Mouse (Mus musculus) cerebral cortex, adult 2 months (tissue): ENCODE data around the gene Pa2g4.

Experiments used
- WGBS: fragments of 180-500 bp; shearing (Covaris S2); methylation state at CpG from one replicate; pipeline ENCODE4 v1.1.7; 2018; 5-methylcytosine and 5-hydroxymethylcytosine counted together

The Pa2g4 gene

GRCm38 (mm10) chr10:128565788-128566531 lies at the start of gene Pa2g4:
TSS of gene Pa2g4 (minus strand) at chr10:128565987.
- WGBS: under 1% methylated on average over 58 of the region's 58 CpGs

GRCm38 (mm10) chr10:128614934-128615333 lies 49.1 kb upstream of the Pa2g4 start:
- WGBS: 51% methylated on average over 3 of the region's 3 CpGs

- 61% methylated on average over 4 of the region's 4 CpGs for WGBS
Observed at GRCm38 (mm10) chr10:128613820-128614219, 48.0 kb upstream of the Pa2g4 start.

- WGBS: 36% methylated on average over 6 of the region's 6 CpGs
Observed at GRCm38 (mm10) chr10:128613154-128613440, 47.3 kb upstream of the Pa2g4 start.

- 13% methylated on average over 16 of the region's 16 CpGs for WGBS
Observed at GRCm38 (mm10) chr10:128612433-128613153, 46.8 kb upstream of the Pa2g4 start.

- 60% methylated on average over 2 of the region's 2 CpGs for WGBS
Observed at GRCm38 (mm10) chr10:128606483-128606882, 40.7 kb upstream of the Pa2g4 start.

GRCm38 (mm10) chr10:128602470-128603128 lies 36.8 kb upstream of the Pa2g4 start:
- WGBS: 73% methylated on average over 4 of the region's 4 CpGs

- 86% methylated on average over 1 of the region's 1 CpGs for WGBS
Observed at GRCm38 (mm10) chr10:128601499-128601898, 35.7 kb upstream of the Pa2g4 start.

- WGBS: 87% methylated on average over 2 of the region's 2 CpGs
Observed at GRCm38 (mm10) chr10:128598476-128598875, 32.7 kb upstream of the Pa2g4 start.

- WGBS: 56% methylated on average over 5 of the region's 5 CpGs
Observed at GRCm38 (mm10) chr10:128592797-128593196, 27.0 kb upstream of the Pa2g4 start.

GRCm38 (mm10) chr10:128591436-128591835 lies 25.6 kb upstream of the Pa2g4 start:
- WGBS: 90% methylated on average over 6 of the region's 6 CpGs

- WGBS: under 1% methylated on average over 43 of the region's 43 CpGs
Observed at GRCm38 (mm10) chr10:128590193-128590690, 24.5 kb upstream of the Pa2g4 start.

GRCm38 (mm10) chr10:128589464-128590192 lies 23.8 kb upstream of the Pa2g4 start, which contains the start of gene Erbb3:
TSS of gene Erbb3 (minus strand) at chr10:128589652.
- under 1% methylated on average over 43 of the region's 43 CpGs for WGBS

- WGBS: 9% methylated on average over 23 of the region's 23 CpGs
Observed at GRCm38 (mm10) chr10:128588775-128589463, 23.1 kb upstream of the Pa2g4 start.

- WGBS: 48% methylated on average over 1 of the region's 1 CpGs
Observed at GRCm38 (mm10) chr10:128588136-128588535, 22.3 kb upstream of the Pa2g4 start.

- 65% methylated on average over 8 of the region's 8 CpGs for WGBS
Observed at GRCm38 (mm10) chr10:128587697-128588096, 21.9 kb upstream of the Pa2g4 start.

- 60% methylated on average over 4 of the region's 4 CpGs for WGBS
Observed at GRCm38 (mm10) chr10:128587120-128587519, 21.3 kb upstream of the Pa2g4 start.

GRCm38 (mm10) chr10:128586546-128586945 lies 20.8 kb upstream of the Pa2g4 start:
- WGBS: 42% methylated on average over 1 of the region's 1 CpGs

- WGBS: 20% methylated on average over 4 of the region's 4 CpGs
Observed at GRCm38 (mm10) chr10:128584386-128584785, 18.6 kb upstream of the Pa2g4 start.

- 38% methylated on average over 7 of the region's 7 CpGs for WGBS
Observed at GRCm38 (mm10) chr10:128583644-128584043, 17.9 kb upstream of the Pa2g4 start.

GRCm38 (mm10) chr10:128579731-128580130 lies 13.9 kb upstream of the Pa2g4 start:
- 81% methylated on average over 4 of the region's 4 CpGs for WGBS
